Mouse (Mus musculus) thymus, adult 2 months (tissue): ENCODE results near the gene Slfn4. TPM values are rescaled to one million over a fixed set of nuclear protein-coding genes. Genes with fewer than 3 reads are reported as not detected.
"Not testable (repeated sequence)": the region's sequence is repeated elsewhere in the genome, so short reads cannot be mapped to it uniquely, and the experiment has no call there.

Source experiments
- DNase-seq: peaks from one replicate; pipeline ENCODE4 v3.0.0; 2021
- H3K27ac ChIP-seq: fragments of 200-500 bp; 2 replicates; pipeline ENCODE4 v1.5.1; 2012; ENCODE audit warnings: low read length, control low read depth; ENCODE audit not compliant: control insufficient read depth, insufficient read depth
- H3K27me3 ChIP-seq: fragments of 200-500 bp; 2 replicates; pipeline ENCODE4 v1.6.1; 2012; ENCODE audit warnings: mild to moderate bottlenecking, low read length, moderate library complexity, mixed read lengths; ENCODE audit not compliant: control insufficient read depth, insufficient read depth
- H3K36me3 ChIP-seq: fragments of 200-500 bp; 2 replicates; pipeline ENCODE4 v1.6.1; 2012; ENCODE audit warnings: mild to moderate bottlenecking, low read length, moderate library complexity; ENCODE audit not compliant: control insufficient read depth, insufficient read depth
- H3K4me1 ChIP-seq: fragments of 200-500 bp; replicated peaks from 2 replicates; pipeline ENCODE4 v1.6.1; 2012; ENCODE audit warnings: low read length; ENCODE audit not compliant: control insufficient read depth, insufficient read depth
- H3K4me3 ChIP-seq: fragments of 200-500 bp; 2 replicates; pipeline ENCODE4 v1.5.1; 2012; ENCODE audit warnings: mild to moderate bottlenecking, low read length, control low read depth, moderate library complexity; ENCODE audit not compliant: control insufficient read depth, insufficient read depth
- CTCF ChIP-seq: fragments of 200-500 bp; IDR thresholded peaks from 2 replicates; pipeline ENCODE4 v1.5.1; 2012; ENCODE audit warnings: mild to moderate bottlenecking, control low read depth, low read length, moderate library complexity, borderline replicate concordance; ENCODE audit not compliant: control insufficient read depth, poor library complexity, insufficient read depth; ENCODE audit errors: extremely low read depth
- POLR2A ChIP-seq: fragments of 200-500 bp; IDR thresholded peaks from 2 replicates; pipeline ENCODE4 v1.6.1; 2012; ENCODE audit warnings: mild to moderate bottlenecking, low read length, control low read depth, moderate library complexity; ENCODE audit not compliant: control insufficient read depth, poor library complexity, insufficient read depth; ENCODE audit errors: extremely low read depth
- WGBS: fragments of 180-500 bp; shearing (Covaris S2); methylation state at CpG from one replicate; pipeline ENCODE4 v1.1.7; 2018; 5-methylcytosine and 5-hydroxymethylcytosine counted together
- polyA plus RNA-seq: library from polyadenylated mRNA; depleted of rRNA; stranded (reverse); fragments of >200 nt; gene quantifications from 2 replicates; pipeline ENCODE4 v1.2.3, GENCODE M21; 2012

The Slfn4 gene
- polyA plus RNA-seq, 1 experiment, result 1.6 TPM

GRCm38 (mm10) chr11:83216119-83216518 is 41.1 kb downstream of the Slfn4 start:
- H3K27me3 ChIP-seq, result no peaks in the 10 kb centered on the region
- no peaks in the 10 kb centered on the region for H3K4me1 ChIP-seq
- H3K27ac ChIP-seq, result no peak overlapping the region
- no peak overlapping the region for H3K4me3 ChIP-seq
- no peak for TF ChIP-seq POLR2A
- TF ChIP-seq CTCF, result no peak
- DNase-seq, result no peak
- 93% methylated on average over 1 of the region's 1 CpGs for WGBS
- H3K36me3 ChIP-seq, result peaks cover 30% of the 10 kb centered on the region

DNA sequence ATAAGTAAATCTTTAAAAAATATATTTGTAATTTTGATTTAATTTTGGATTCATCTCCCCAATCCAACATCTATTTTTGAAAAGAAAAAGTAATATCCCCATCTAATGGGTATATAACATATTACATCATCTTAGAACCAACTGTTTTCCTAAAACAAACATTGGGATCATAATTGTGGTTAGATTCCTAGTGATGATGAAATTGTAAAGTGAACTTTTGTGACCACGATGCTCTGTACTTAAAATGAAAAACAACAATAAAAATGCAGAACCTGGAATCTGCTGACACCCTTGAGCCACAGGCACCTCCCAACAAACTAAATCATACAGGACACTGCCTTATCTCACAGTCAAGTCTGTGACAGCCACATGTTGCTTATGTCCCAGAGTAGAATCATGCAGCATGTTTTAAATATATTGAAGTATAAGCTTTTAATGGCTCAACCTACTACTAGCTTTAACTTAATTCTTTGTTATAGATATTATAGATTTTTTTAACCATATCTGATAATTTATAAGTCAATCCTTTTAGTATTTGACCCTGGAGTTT is 46.4 kb downstream of the Slfn4 start:
- Histone ChIP-seq H3K36me3 (peaks cover 11% of the 10 kb centered on the region), H3K4me1 (peaks cover 10% of the 10 kb centered on the region), H3K27me3 (no peaks in the 10 kb centered on the region), H3K4me3 (no peak overlapping the region), H3K27ac (no peak overlapping the region)
- no peak for TF ChIP-seq POLR2A
- TF ChIP-seq CTCF, result no peak
- WGBS, result 91% methylated on average over 1 of the region's 1 CpGs
- DNase-seq, result no peak

- WGBS, result 4% methylated on average over 7 of the region's 7 CpGs
- H3K36me3 ChIP-seq, result peaks cover 17% of the 10 kb centered on the region
- peak; percentile 51 for DNase-seq
- TF ChIP-seq CTCF (no peak), POLR2A (no peak)
- H3K27ac ChIP-seq, result peak overlapping the region; percentile 52
- peaks cover 10% of the 10 kb centered on the region for H3K4me1 ChIP-seq
- no peaks in the 10 kb centered on the region for H3K27me3 ChIP-seq
- H3K4me3 ChIP-seq, result peak overlapping the region; percentile 45
Observed at GRCm38 (mm10) chr11:83223367-83223766, 48.4 kb downstream of the Slfn4 start.

DNA sequence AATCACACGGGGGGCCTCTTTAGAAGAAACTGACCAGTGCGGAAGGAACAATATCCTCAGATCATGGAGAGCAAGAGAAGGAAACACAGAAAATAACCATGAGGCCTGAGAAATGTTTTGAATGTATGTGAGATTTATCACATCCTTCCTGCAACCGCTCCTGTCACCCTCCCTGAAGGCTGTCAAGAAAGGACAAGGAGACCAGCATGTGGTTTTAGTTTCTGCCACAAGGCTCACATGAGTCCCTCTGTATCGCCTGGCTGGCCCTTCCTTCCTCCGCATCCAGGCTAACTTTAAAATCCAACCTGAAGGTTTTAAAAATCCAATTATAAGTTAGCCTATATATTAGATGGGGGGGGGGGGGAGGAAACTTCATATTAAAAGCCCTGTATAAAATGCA is 48.8 kb downstream of the Slfn4 start:
- WGBS, result 5% methylated on average over 5 of the region's 5 CpGs
- H3K27me3 ChIP-seq, H3K4me1 ChIP-seq: not testable (repeated sequence)
- peak overlapping the region; percentile 77 for H3K27ac ChIP-seq
- peaks cover 17% of the 10 kb centered on the region for H3K36me3 ChIP-seq
- DNase-seq, result peak; percentile 16
- H3K4me3 ChIP-seq, result peak overlapping the region; percentile 45

- Histone ChIP-seq H3K36me3 (peaks cover 17% of the 10 kb centered on the region), H3K4me1 (peaks cover 10% of the 10 kb centered on the region), H3K27ac (peak overlapping the region; percentile 69), H3K4me3 (peak overlapping the region; percentile 69), H3K27me3 (no peaks in the 10 kb centered on the region)
- WGBS, result 6% methylated on average over 9 of the region's 9 CpGs
- TF ChIP-seq CTCF (no peak), POLR2A (no peak)
- DNase-seq, result peak; percentile 74
Observed at GRCm38 (mm10) chr11:83224217-83224616, 49.2 kb downstream of the Slfn4 start.

- WGBS, result 4% methylated on average over 3 of the region's 3 CpGs
- Histone ChIP-seq H3K36me3 (peaks cover 17% of the 10 kb centered on the region), H3K27me3 (no peaks in the 10 kb centered on the region), H3K27ac (peak overlapping the region; percentile 69), H3K4me3 (peak overlapping the region; percentile 69), H3K4me1 (peaks cover 10% of the 10 kb centered on the region)
- DNase-seq, result peak; percentile 18
- TF ChIP-seq POLR2A (no peak), CTCF (no peak)
Observed at GRCm38 (mm10) chr11:83224750-83225149, 49.8 kb downstream of the Slfn4 start.

GRCm38 (mm10) chr11:83225371-83225960 is 50.5 kb downstream of the Slfn4 start:
- peaks cover 17% of the 10 kb centered on the region for H3K36me3 ChIP-seq
- H3K4me1 ChIP-seq, result peaks cover 10% of the 10 kb centered on the region
- no peak overlapping the region for H3K27ac ChIP-seq
- WGBS, result 70% methylated on average over 9 of the region's 9 CpGs
- DNase-seq, result no peak
- peak overlapping the region; percentile 69 for H3K4me3 ChIP-seq
- no peak for TF ChIP-seq CTCF
- H3K27me3 ChIP-seq, result no peaks in the 10 kb centered on the region
